Mouse (Mus musculus): ENCODE measurements around the gene Pdss1. TPM values are rescaled to one million over a fixed set of nuclear protein-coding genes. Genes with fewer than 3 reads are reported as not detected.
"Not testable (repeated sequence)": the region's sequence is repeated elsewhere in the genome, so short reads cannot be mapped to it uniquely, and the experiment has no call there.

The Pdss1 gene
- polyA plus RNA-seq, 1 experiment from 2014 or later = 12.2 TPM

- WGBS (ENCODE audit: insufficient replicate concordance) = 67% methylated on average over 3 of the region's 3 CpGs
Measured at GRCm38 (mm10) chr2:22880726-22881125, 14.6 kb upstream of the Pdss1 start.

GRCm38 (mm10) chr2:22894932-22895281, 415 bp upstream of the Pdss1 start:
- Histone ChIP-seq H3K27me3 (no peaks in the 10 kb centered on the region), H3K4me3 (replicated peaks) (peak overlapping the region; percentile 95), H3K36me3 (replicated peaks) (0 out of 2 replicates have a peak, but pooled peaks cover 4% of the 10 kb centered on the region), H3K4me1 (replicated peaks) (peaks cover 19% of the 10 kb centered on the region), H3K27ac (replicated peaks) (peak overlapping the region; percentile 84), H3K4me2 (peak overlapping the region; percentile 82), H3K9ac (peak overlapping the region; percentile 70), H3K9me3 (replicated peaks) (no peaks in the 10 kb centered on the region)
- WGBS (ENCODE audit: insufficient replicate concordance) = 11% methylated on average over 9 of the region's 9 CpGs
- ATAC-seq (ENCODE audit: insufficient read depth) = peak; percentile 13; the same call in 1 of the 2 replicates

More at GRCm38 (mm10) chr2:22880726-22881125, 14.6 kb upstream of the Pdss1 start:
- H3K9me3 ChIP-seq (replicated peaks); H3K36me3 ChIP-seq (replicated peaks); H3K27ac ChIP-seq (replicated peaks); H3K27me3 ChIP-seq; H3K4me2 ChIP-seq; H3K4me3 ChIP-seq (replicated peaks); ATAC-seq (ENCODE audit: insufficient read depth); H3K9ac ChIP-seq; H3K4me1 ChIP-seq (replicated peaks): not testable (repeated sequence)

- Histone ChIP-seq H3K4me3 (replicated peaks) (no peak overlapping the region), H3K9ac (no peak overlapping the region), H3K9me3 (replicated peaks) (no peaks in the 10 kb centered on the region), H3K4me2 (no peak overlapping the region), H3K27me3 (no peaks in the 10 kb centered on the region), H3K27ac (replicated peaks) (no peak overlapping the region), H3K36me3 (replicated peaks) (peaks cover 55% of the 10 kb centered on the region), H3K4me1 (replicated peaks) (peaks cover 6% of the 10 kb centered on the region; the same call in 1 of the 2 replicates)
- peak; percentile 54 for ATAC-seq (ENCODE audit: insufficient read depth)
- WGBS (ENCODE audit: insufficient replicate concordance) = 22% methylated on average over 3 of the region's 3 CpGs
Measured at GRCm38 (mm10) chr2:22903947-22904346, 8.6 kb downstream of the Pdss1 start.

GRCm38 (mm10) chr2:22914421-22914820, 19.1 kb downstream of the Pdss1 start:
- ATAC-seq (ENCODE audit: insufficient read depth) = no peak
- H3K36me3 ChIP-seq (replicated peaks) = peaks cover 60% of the 10 kb centered on the region
- WGBS (ENCODE audit: insufficient replicate concordance) = 85% methylated on average over 3 of the region's 3 CpGs

GRCm38 (mm10) chr2:22918651-22919050, 23.3 kb downstream of the Pdss1 start:
- no peaks in the 10 kb centered on the region for H3K9me3 ChIP-seq (replicated peaks)
- no peak overlapping the region for H3K4me2 ChIP-seq
- no peak for ATAC-seq (ENCODE audit: insufficient read depth)
- H3K9ac ChIP-seq = no peak overlapping the region
- 72% methylated on average over 2 of the region's 2 CpGs for WGBS (ENCODE audit: insufficient replicate concordance)
- H3K4me1 ChIP-seq (replicated peaks) = no peaks in the 10 kb centered on the region
- H3K4me3 ChIP-seq (replicated peaks) = no peak overlapping the region
- H3K27me3 ChIP-seq = no peaks in the 10 kb centered on the region
- H3K36me3 ChIP-seq (replicated peaks) = peaks cover 31% of the 10 kb centered on the region
- H3K27ac ChIP-seq (replicated peaks) = no peak overlapping the region

More at GRCm38 (mm10) chr2:22914421-22914820, 19.1 kb downstream of the Pdss1 start:
- Histone ChIP-seq H3K9me3 (replicated peaks) (no peaks in the 10 kb centered on the region), H3K4me3 (replicated peaks) (no peak overlapping the region), H3K27me3 (no peaks in the 10 kb centered on the region), H3K4me2 (no peak overlapping the region), H3K9ac (no peak overlapping the region), H3K27ac (replicated peaks) (no peak overlapping the region), H3K4me1 (replicated peaks) (no peaks in the 10 kb centered on the region)

- peaks cover 23% of the 10 kb centered on the region for H3K36me3 ChIP-seq (replicated peaks)
- not testable (repeated sequence) for H3K4me1 ChIP-seq (replicated peaks); H3K4me2 ChIP-seq; H3K27me3 ChIP-seq; ATAC-seq (ENCODE audit: insufficient read depth); H3K4me3 ChIP-seq (replicated peaks); H3K9me3 ChIP-seq (replicated peaks); H3K27ac ChIP-seq (replicated peaks); H3K9ac ChIP-seq
- 73% methylated on average over 3 of the region's 3 CpGs for WGBS (ENCODE audit: insufficient replicate concordance)
Measured at GRCm38 (mm10) chr2:22925911-22926310, 30.6 kb downstream of the Pdss1 start.

GRCm38 (mm10) chr2:22928259-22928658, 32.9 kb downstream of the Pdss1 start:
- Histone ChIP-seq H3K4me2 (no peak overlapping the region), H3K4me1 (replicated peaks) (no peaks in the 10 kb centered on the region), H3K9ac (no peak overlapping the region), H3K27ac (replicated peaks) (no peak overlapping the region), H3K27me3 (no peaks in the 10 kb centered on the region), H3K36me3 (replicated peaks) (peaks cover 23% of the 10 kb centered on the region), H3K9me3 (replicated peaks) (no peaks in the 10 kb centered on the region), H3K4me3 (replicated peaks) (no peak overlapping the region)
- WGBS (ENCODE audit: insufficient replicate concordance) = 71% methylated on average over 2 of the region's 2 CpGs
- no peak for ATAC-seq (ENCODE audit: insufficient read depth)

- H3K27ac ChIP-seq (replicated peaks) = no peak overlapping the region
- no peaks in the 10 kb centered on the region for H3K27me3 ChIP-seq
- H3K4me2 ChIP-seq = no peak overlapping the region
- H3K36me3 ChIP-seq (replicated peaks) = peaks cover 44% of the 10 kb centered on the region
- no peak overlapping the region for H3K9ac ChIP-seq
- no peak for ATAC-seq (ENCODE audit: insufficient read depth)
- 88% methylated on average over 1 of the region's 1 CpGs for WGBS (ENCODE audit: insufficient replicate concordance)
- H3K9me3 ChIP-seq (replicated peaks) = no peaks in the 10 kb centered on the region
- H3K4me3 ChIP-seq (replicated peaks) = no peak overlapping the region
- no peaks in the 10 kb centered on the region for H3K4me1 ChIP-seq (replicated peaks)
Measured at GRCm38 (mm10) chr2:22933556-22933955, 38.2 kb downstream of the Pdss1 start.

GRCm38 (mm10) chr2:22949956-22950355, 54.6 kb downstream of the Pdss1 start:
- H3K4me3 ChIP-seq (replicated peaks) = no peak overlapping the region
- no peak overlapping the region for H3K9ac ChIP-seq
- H3K27me3 ChIP-seq = no peaks in the 10 kb centered on the region
- H3K36me3 ChIP-seq (replicated peaks) = peaks cover 18% of the 10 kb centered on the region
- H3K4me2 ChIP-seq = no peak overlapping the region
- H3K9me3 ChIP-seq (replicated peaks) = no peaks in the 10 kb centered on the region
- 23% methylated on average over 4 of the region's 4 CpGs for WGBS (ENCODE audit: insufficient replicate concordance)
- no peak for ATAC-seq (ENCODE audit: insufficient read depth)
- H3K27ac ChIP-seq (replicated peaks) = no peak overlapping the region
- H3K4me1 ChIP-seq (replicated peaks) = no peaks in the 10 kb centered on the region

GRCm38 (mm10) chr2:22954278-22954677, 59.0 kb downstream of the Pdss1 start:
- H3K9me3 ChIP-seq (replicated peaks) = no peaks in the 10 kb centered on the region
- WGBS (ENCODE audit: insufficient replicate concordance) = 79% methylated on average over 4 of the region's 4 CpGs
- H3K4me3 ChIP-seq (replicated peaks) = no peak overlapping the region
- no peak overlapping the region for H3K9ac ChIP-seq
- no peak for ATAC-seq (ENCODE audit: insufficient read depth)
- no peak overlapping the region for H3K4me2 ChIP-seq
- H3K4me1 ChIP-seq (replicated peaks) = peaks cover 10% of the 10 kb centered on the region
- H3K27me3 ChIP-seq = no peaks in the 10 kb centered on the region
- peaks cover 12% of the 10 kb centered on the region for H3K36me3 ChIP-seq (replicated peaks)
- H3K27ac ChIP-seq (replicated peaks) = no peak overlapping the region

- H3K27me3 ChIP-seq = no peaks in the 10 kb centered on the region
- no peak overlapping the region for H3K9ac ChIP-seq
- no peak overlapping the region for H3K27ac ChIP-seq (replicated peaks)
- H3K4me3 ChIP-seq (replicated peaks) = no peak overlapping the region
- ATAC-seq (ENCODE audit: insufficient read depth) = no peak
- WGBS (ENCODE audit: insufficient replicate concordance) = 67% methylated on average over 5 of the region's 5 CpGs
- H3K36me3 ChIP-seq (replicated peaks) = 0 out of 2 replicates have a peak, but pooled peaks cover 8% of the 10 kb centered on the region
- no peak overlapping the region for H3K4me2 ChIP-seq
- H3K4me1 ChIP-seq (replicated peaks) = peaks cover 10% of the 10 kb centered on the region
- no peaks in the 10 kb centered on the region for H3K9me3 ChIP-seq (replicated peaks)
Measured at GRCm38 (mm10) chr2:22955914-22956313, 60.6 kb downstream of the Pdss1 start.

- H3K9ac ChIP-seq = no peak overlapping the region
- 0 out of 2 replicates have a peak, but pooled peaks cover 8% of the 10 kb centered on the region for H3K36me3 ChIP-seq (replicated peaks)
- H3K4me1 ChIP-seq (replicated peaks) = peaks cover 10% of the 10 kb centered on the region
- no peak overlapping the region for H3K4me3 ChIP-seq (replicated peaks)
- no peaks in the 10 kb centered on the region for H3K9me3 ChIP-seq (replicated peaks)
- no peak overlapping the region for H3K27ac ChIP-seq (replicated peaks)
- peak; percentile 31; the same call in 1 of the 2 replicates for ATAC-seq (ENCODE audit: insufficient read depth)
- no peak overlapping the region for H3K4me2 ChIP-seq
- H3K27me3 ChIP-seq = no peaks in the 10 kb centered on the region
- WGBS (ENCODE audit: insufficient replicate concordance) = 73% methylated on average over 1 of the region's 1 CpGs
Measured at GRCm38 (mm10) chr2:22957415-22957814, 62.1 kb downstream of the Pdss1 start.
